Mouse (Mus musculus): ENCODE results near the gene Cyp11a1.

The Cyp11a1 gene

DNA sequence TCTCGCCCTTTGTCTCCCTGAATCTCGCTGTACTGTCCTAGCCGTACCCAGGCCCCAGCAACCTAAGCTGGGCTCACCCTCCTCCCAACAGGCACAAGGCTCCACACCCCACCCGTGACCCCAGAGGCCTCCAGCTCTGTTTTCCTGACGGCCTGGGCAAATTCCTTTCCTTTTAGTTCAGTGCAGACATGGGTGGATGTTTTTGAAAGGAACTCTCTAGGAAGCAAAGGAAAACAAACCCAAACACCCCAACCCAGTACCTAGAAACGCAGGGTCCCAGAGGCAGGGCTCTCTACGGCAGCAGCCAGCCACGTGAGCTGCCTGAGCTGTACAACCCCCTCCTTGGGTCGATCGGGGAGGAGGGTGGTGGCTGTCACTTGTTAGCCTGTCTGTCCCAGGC is 36.2 kb downstream of the Cyp11a1 start:
- no peak for DNase-seq (ENCODE audit: low read depth, low spot score)

DNA sequence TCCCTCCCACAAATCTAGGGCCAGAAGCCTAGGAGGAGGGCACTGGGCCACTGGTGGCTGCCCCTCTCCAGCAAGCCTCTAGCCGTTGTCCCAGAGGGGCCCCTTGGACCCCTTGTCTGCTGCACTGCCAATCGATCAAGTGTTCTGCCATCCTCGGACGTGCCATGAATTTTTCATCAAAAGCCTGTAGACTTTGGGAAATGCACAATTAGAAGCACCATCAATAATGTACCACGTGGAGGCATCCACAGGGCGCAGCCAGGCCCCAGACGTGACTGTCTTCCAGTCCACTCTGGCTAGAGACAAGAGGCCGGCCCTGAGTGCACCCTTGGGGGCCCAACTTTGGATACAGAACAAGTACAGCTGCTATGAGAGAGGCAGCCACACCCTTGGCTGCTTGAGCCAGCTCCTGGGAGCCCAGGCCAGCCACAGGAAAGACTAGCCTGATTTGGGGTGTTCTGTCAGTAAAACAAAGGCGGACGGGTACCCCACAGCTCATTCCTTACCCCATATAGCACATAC is 37.3 kb downstream of the Cyp11a1 start:
- DNase-seq (ENCODE audit: low read depth, low spot score) = no peak

DNA sequence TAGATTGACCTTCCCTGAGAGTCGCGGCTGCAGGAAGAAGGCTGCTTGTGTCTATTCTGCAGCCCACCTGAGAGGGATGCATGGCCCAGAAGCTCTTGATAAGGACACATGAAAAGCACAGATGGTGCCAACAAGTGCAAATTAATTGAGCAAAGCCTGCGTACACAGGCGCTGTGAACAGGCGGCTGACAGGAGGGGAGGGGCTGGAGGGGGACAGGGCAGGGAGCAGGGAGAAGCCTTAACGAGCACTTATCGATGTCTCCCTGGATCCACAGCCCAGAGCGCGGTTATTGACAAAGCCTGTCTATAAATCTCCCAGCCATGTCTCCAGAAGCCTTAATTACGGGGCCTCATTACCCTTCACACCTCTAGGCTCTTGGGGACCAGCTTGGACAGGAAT is 38.6 kb downstream of the Cyp11a1 start:
- no peak for DNase-seq (ENCODE audit: low read depth, low spot score)

DNA sequence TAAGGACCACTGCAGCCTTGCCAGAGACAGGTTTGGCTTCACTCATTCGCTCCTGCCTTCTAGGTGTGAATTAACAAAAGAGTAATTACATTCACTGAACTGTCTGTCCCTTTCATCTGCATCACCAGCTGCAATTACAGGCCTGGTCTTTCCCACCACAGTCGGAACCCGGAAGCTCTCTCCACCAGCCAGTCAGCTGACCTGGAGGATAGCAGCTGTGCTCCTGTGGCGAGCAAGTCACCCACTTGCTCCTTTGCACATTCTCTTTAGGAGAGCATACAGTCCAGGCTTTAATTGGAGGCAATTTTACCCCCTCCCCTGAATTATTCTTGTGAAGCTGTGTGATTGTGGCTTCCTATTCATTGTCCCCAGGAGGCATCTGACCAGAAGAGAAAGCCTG is 39.4 kb downstream of the Cyp11a1 start:
- DNase-seq (ENCODE audit: low read depth, low spot score) = no peak

DNA sequence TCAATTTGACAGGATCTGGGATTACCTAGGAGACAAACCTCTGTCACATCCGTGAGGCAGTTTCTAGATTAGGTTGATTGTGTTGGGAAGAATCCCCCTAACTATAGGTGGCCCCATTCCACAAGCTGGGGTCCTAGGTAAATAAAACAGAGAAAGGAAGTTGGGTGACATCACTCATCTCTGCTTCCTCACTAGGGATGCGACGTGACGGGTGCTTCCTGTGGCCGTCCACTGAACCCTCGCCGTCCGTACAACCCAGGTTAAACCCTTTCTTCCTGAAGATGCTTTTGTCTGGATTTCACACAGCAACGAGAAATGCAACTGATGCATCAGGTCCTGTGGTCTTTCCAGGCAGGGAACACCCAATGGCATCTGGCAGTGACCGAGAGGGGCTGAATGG is 40.9 kb downstream of the Cyp11a1 start:
- no peak for DNase-seq (ENCODE audit: low read depth, low spot score)

DNA sequence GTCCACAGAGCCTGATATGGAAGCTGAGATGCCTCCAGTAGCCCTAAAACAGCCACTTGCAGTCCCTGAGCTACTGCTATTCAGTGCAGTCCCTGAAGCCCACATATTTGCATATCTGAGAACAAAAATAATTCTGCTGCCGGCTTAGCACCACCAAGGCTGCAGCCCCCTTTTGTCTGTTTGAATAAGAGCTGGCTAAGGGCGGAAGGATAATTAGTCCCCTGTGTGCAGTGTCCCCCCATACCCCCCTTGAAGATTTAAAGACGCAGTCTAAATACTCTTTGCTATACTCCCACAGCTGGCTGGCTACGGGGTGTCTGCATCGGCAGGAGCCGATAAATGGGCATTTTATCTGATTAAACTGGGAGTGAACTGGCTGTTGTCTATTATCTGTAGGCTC is 42.4 kb downstream of the Cyp11a1 start:
- DNase-seq (ENCODE audit: low read depth, low spot score) = no peak

DNA sequence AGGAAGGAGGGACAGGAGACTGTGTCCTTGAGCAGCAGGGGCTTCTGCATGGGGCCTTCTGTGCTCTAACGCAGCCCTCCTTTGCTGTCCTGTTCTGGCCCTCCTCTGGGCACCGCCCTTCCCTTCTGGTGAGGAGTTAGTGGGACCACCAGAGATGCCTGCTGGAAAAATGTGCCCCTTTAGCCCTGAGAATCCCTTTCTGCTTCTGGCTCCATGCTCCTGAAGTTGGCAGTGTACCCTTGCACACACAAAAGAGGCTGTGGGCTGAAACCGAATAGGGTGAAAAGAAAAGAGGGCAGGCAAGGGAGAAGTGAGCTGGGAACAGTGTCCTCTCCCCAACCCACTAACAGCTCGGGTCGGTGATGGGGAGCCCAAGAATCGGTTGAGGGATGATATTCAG is 43.0 kb downstream of the Cyp11a1 start:
- DNase-seq (ENCODE audit: low read depth, low spot score) = no peak

DNA sequence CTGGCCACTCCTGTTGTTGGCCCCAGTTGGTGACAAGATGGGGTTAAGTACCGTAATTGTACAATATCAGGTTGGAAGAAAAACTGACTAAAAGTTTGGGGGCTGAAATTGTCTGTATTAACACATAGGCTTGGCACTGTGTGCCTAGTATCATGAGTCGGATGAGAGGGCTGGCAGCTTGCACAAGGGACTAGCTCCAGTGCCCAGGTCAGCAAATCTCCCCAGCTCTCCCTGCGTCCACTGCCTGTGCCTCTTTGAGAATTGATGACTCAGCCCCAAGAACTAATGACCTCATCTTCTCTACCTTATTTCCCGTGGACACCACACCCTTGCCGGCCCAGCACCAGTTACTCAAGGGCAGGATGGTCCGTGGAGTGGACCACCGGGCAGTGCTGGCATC is 43.6 kb downstream of the Cyp11a1 start:
- no peak for DNase-seq (ENCODE audit: low read depth, low spot score)

DNA sequence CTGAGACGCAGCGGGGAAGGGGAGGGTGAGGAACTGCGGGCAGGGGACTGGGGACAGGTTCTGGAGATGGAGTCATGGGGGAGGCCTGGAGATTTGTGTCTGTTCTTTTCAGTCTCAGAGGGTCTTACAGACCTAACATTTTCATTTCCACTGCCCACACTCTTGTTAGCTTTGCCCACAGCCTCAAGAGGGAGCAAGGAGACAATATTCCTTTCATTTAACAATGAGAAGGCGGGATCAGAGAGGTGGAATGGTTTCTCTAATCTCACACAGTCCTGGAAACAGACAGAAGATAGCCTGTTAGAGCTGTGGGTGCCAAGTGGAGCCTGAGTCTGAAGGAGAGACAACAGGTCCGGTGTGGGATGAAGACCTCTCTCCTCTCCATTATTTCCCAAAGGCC is 45.7 kb downstream of the Cyp11a1 start:
- DNase-seq (ENCODE audit: low read depth, low spot score) = no peak

DNA sequence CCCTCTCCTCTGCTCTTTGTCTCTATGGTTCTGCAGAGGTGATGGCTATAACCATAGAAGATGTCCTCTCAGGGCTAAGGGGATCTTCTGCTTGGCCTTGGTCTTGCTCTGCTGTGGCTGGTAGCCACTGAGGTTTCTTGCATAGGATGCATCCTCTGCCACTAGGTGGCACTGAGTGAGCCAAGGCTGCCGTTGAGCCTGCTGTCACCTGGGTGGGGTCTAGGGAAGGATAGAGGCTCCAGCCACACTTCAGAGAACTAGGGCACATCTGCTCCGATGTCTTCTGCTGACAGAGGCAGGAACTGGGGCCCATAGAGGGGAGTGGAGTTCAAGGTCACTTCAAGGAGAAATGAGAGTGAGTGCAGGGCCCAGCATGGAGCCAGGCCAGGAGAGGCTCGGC is 46.9 kb downstream of the Cyp11a1 start:
- no peak for DNase-seq (ENCODE audit: low read depth, low spot score)

DNA sequence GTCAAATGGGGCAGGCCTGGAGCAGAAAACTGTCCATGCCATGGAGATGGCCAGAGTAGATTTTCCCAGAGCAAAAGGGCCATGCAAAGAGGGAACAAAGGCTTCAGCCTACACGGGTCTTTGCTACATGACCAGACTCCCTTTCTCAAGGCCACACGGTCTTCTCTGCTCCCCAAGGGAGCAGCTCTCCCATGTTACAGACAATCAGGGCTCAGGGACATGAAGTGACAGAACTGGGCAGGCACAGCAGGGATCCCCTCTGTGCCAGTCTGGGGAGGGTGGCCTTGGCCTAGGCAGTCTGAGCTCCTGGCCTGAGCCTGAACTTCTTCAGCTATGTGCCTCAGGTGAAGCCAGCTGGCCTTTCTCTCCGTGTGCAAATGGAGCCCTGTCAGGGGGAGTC is 47.3 kb downstream of the Cyp11a1 start:
- no peak for DNase-seq (ENCODE audit: low read depth, low spot score)

DNA sequence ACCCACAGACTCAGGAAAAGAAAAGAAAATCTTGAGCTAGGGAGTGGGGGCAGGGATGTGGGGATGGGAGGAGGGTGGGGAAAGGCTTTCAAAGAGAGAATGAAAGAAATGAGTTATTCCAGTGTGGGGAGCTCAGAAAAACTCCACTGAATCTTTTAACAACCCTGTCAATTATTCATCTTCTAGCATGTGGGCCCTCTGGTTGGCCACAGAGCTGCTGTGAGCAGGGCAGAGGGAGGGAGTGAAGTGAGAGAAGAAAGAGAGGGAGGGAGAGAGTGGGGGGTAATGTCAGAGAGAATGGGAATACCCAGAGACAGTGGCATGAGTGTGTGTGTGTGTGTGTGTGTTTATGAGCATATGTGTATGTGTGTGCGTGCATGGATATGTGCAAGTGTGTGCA is 47.8 kb downstream of the Cyp11a1 start:
- no peak for DNase-seq (ENCODE audit: low read depth, low spot score)

DNA sequence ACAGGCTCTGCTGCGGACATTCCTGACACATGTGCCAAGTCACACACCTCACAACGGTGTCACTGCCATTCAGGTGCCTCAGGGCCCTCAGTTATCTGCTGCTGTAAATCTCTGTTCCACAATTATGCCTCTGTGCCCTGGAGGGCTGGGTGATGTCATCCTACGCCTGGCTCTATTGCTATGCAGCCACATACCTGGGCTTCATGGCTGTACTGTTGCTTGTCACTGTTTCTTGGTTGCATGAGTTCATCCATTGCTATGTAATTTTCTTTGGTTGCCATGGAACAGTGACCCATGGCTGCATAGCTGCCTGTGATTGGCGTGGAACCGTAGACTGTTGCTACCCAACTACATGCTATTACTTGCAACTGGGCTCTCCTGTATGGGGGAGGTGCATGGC is 49.5 kb downstream of the Cyp11a1 start:
- DNase-seq (ENCODE audit: low read depth, low spot score) = no peak

DNA sequence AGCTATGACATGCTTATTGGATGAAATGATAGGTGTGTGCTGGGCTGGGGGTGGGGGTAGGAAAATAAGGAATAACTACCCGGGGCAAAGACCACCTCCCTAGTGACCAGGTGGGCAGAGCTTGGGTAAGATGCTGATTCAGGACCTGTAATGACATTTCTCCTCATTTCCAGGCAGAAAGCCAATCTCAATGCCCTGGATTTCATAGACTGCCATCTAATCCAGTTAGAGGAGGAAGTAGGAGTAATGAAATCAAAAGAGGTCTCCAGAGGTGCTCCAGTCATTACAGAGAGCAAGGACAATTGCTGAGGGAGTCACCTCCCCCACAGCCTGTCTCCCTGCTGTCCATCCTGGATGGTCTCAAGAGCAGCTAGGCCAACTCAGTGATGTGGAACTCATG is 53.7 kb downstream of the Cyp11a1 start:
- DNase-seq (ENCODE audit: low read depth, low spot score) = no peak

DNA sequence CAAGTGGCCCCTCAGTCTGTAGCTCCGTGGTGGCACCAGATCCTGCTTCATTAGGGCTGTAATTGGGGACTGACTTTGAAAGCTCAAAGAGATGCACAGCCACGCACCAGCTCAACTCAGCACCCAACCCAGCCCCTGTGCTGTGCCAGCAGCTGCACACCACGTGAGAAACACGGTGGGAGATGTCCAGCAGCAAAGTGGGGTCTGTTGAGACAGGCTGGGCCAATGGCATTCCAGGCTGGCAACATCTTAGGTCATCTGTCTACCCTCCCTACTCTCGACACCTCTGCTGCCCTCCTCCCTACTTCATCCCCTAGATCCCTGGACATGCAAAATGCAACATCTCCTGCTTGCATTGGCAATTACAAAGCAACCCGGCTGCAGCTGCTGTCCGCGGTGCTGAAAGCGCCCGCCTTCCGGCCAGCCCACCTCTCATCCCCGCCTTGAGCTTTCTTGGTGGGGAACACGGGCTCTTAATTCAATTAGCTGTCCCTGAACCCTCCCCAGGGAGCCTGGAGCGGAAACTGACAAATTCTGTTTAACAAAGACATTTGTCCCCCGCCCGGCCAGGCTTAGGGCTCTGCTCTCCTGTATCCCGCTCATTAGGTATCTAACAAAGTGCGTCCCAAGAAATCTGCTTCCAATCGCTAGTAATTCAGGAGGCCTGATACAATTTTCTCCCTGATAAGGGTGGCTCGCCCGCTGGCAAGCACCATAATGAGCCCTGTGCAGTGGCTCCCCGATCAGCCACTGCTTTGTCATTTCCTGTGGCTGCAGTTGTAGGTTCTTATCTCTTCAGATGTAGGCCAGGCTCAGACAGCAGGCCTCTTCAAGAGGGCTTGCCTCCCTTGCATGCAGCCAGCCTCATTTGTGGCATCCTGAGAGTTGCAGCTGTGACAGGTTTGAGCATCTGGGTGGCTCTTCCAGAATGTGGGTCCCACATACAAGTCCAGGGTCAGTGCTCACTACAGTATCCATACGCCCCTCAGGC is 54.8 kb downstream of the Cyp11a1 start:
- peak; percentile 57 for DNase-seq (ENCODE audit: low read depth, low spot score)

DNA sequence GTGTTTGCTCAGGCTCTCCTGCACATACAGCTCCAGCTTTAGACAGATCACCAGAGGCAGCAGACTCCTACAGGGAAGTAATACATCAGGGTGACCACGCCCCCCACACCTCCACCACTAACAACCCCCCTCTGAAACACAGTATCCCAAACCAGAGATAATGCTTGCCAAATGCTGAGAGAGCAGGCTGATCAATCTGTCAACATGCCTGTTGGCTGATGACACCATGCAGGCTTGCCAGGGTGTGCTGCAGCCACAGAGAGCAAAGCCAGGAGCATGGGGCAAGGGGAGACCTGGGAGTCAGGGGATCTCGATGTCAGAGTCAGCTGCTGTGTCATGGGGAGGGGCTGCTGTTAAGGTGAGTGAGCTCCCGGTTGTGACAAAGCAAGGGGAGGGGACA is 57.3 kb downstream of the Cyp11a1 start, which contains the start of gene Stra6:
TSS of gene Stra6 (plus strand) at position 258 of the 400 bp plus-strand sequence.
- DNase-seq (ENCODE audit: low read depth, low spot score) = no peak

DNA sequence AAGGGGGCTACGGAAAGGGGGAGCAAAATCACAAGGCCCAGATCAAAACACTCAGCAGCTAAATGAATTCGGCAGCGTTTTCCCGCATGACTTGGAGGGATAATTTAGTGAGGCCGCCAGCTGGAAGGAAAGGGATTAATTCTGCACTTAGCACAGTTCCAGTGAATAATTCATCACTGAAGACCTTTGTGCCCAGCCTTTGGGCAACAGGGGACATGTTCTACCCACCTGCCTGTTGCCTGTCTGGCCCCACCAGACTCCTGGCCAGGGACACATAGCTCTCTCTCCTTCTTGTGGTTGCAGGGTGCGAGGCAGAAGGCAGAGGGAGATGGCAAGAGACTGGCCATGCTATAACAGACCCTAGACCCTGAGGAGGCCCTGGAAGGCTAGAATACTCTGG is 59.3 kb downstream of the Cyp11a1 start:
- DNase-seq (ENCODE audit: low read depth, low spot score) = no peak

DNA sequence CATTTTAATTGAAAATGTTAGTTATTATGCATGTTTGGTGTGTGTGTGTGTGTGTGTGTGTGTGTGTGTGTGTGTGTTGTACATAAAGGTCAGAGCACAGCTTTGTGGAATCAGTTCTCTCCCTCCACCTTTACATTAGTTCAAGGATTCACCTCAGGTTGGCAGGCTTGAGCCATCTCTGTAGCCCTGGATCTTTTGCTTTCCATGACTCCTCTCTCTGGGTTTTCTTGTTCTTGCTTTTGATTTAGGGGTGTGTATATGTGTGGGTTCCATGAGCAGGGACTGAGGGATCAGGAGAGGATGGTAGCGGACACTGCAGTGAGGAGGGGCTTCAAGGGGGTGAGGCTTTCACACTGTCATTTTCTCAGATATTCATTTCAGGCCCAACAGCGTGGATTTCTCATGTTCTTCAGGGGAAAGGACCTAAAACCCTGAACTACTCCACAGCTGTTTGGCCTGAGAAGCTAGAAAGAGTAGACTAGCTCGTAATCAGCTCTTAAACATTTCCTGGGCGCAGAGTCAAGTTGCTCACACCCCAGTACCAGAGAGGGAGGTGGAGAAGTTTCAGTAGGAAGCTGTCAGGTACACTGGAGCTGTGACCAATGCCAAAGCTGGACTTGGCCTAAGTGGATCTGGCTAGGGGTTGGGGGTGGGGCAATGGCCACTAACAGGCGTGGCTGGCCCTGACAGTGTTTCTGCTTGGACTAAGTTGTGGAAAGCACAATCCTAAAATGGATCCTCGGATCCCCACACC is 59.9 kb downstream of the Cyp11a1 start:
- DNase-seq (ENCODE audit: low read depth, low spot score) = no peak

DNA sequence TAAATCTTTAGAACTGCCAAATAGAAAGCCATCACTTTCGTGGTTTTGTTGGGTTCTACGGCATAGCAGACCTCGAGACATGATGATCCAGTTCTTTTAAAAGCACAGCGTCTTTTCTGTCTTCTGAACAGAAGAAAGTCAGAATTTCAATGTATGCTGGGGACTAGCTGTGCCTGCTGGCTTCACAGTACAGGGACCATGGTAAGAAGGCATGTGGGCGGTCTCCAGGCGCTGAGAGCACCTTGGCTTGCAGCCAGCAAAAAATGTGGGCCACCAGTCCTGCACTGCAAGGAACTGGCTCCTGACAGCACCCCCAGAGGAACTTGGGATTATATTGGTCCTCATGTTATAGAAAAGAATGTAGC is 60.5 kb downstream of the Cyp11a1 start:
- DNase-seq (ENCODE audit: low read depth, low spot score) = no peak

DNA sequence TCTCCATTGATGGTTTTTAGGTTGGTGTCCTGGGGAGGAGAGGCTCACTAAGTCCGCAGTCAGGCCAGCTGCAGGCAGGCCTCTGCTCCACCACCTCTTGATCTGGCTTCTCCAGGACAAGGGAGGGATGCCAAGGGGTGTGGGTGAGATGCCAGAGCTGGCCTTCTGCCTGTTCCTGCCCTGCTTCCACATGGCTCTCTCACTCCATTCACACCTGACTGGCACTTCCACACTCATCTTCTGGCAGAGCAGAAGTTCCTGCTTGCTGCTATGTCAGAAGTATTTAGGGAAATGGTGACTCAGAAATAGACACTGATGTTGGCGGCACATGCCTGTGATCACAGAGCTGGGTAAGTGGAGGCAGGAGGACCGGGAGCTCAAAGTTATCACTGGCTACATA is 61.3 kb downstream of the Cyp11a1 start:
- no peak for DNase-seq (ENCODE audit: low read depth, low spot score)

DNA sequence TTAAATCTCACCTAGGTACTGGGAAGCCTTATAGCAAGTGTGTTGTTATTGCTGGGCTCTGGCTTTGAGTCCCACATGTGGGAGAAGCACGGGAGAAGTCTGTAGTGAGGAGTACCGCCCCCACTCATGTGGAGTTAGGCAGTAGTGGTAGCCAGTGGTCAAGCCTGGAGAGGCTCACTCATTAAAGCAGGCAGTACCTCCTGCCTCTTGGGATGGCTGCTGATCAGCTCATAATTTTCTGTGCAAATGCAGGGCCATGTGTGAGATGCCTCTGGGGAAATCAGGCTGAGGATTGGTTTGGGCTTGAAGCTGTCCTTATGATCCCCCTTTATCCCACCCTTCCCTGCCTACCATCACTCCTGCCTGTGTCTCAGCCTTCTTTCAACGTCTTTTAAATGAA is 68.3 kb downstream of the Cyp11a1 start:
- DNase-seq (ENCODE audit: low read depth, low spot score) = no peak
